Mouse (Mus musculus): ENCODE measurements at regions not wholly inside any gene's neighbourhood (a gene's known extent, or its start where the extent isn't known, plus 50 kb on each side); places are given as distances from the start of the nearest gene placed in this dataset.

- WGBS = 75% methylated on average over 2 of the region's 2 CpGs
- no peak for ATAC-seq (ENCODE audit: low read depth)
- Histone ChIP-seq H3K27ac (ENCODE audit: low read depth, low read length) (no peak overlapping the region), H3K4me1 (ENCODE audit: control insufficient read depth, insufficient read depth, low read length) (no peaks in the 10 kb centered on the region), H3K9ac (replicated peaks; ENCODE audit: low read depth, low read length) (no peak overlapping the region), H3K4me2 (ENCODE audit: low read depth, low read length) (no peak overlapping the region), H3K27me3 (ENCODE audit: control insufficient read depth, insufficient read depth, low read length) (no peaks in the 10 kb centered on the region), H3K4me3 (ENCODE audit: low read depth, low read length) (no peak overlapping the region), H3K9me3 (ENCODE audit: control insufficient read depth, low read length) (no peaks in the 10 kb centered on the region), H3K36me3 (ENCODE audit: control insufficient read depth, insufficient read depth, low read length) (no peaks in the 10 kb centered on the region)
Observed at GRCm38 (mm10) chr12:42369029-42369577, 882.9 kb upstream of the Lrrn3 start.

GRCm38 (mm10) chr12:42338996-42339680 is 852.9 kb upstream of the Lrrn3 start:
- H3K4me2 ChIP-seq (ENCODE audit: low read depth, low read length) = no peak overlapping the region
- H3K36me3 ChIP-seq (ENCODE audit: control insufficient read depth, insufficient read depth, low read length) = no peaks in the 10 kb centered on the region
- H3K27me3 ChIP-seq (ENCODE audit: control insufficient read depth, insufficient read depth, low read length) = no peaks in the 10 kb centered on the region
- H3K27ac ChIP-seq (ENCODE audit: low read depth, low read length) = no peak overlapping the region
- 91% methylated on average over 3 of the region's 3 CpGs for WGBS
- ATAC-seq (ENCODE audit: low read depth) = no peak
- no peaks in the 10 kb centered on the region for H3K4me1 ChIP-seq (ENCODE audit: control insufficient read depth, insufficient read depth, low read length)
- H3K9ac ChIP-seq (replicated peaks; ENCODE audit: low read depth, low read length) = no peak overlapping the region
- H3K4me3 ChIP-seq (ENCODE audit: low read depth, low read length) = no peak overlapping the region
- no peaks in the 10 kb centered on the region for H3K9me3 ChIP-seq (ENCODE audit: control insufficient read depth, low read length)

- Histone ChIP-seq H3K27me3 (ENCODE audit: control insufficient read depth, insufficient read depth, low read length) (no peaks in the 10 kb centered on the region), H3K27ac (ENCODE audit: low read depth, low read length) (no peak overlapping the region), H3K4me2 (ENCODE audit: low read depth, low read length) (no peak overlapping the region), H3K4me3 (ENCODE audit: low read depth, low read length) (no peak overlapping the region), H3K36me3 (ENCODE audit: control insufficient read depth, insufficient read depth, low read length) (no peaks in the 10 kb centered on the region), H3K4me1 (ENCODE audit: control insufficient read depth, insufficient read depth, low read length) (no peaks in the 10 kb centered on the region), H3K9me3 (ENCODE audit: control insufficient read depth, low read length) (no peaks in the 10 kb centered on the region), H3K9ac (replicated peaks; ENCODE audit: low read depth, low read length) (no peak overlapping the region)
- ATAC-seq (ENCODE audit: low read depth) = no peak
- WGBS = 85% methylated on average over 6 of the region's 6 CpGs
Observed at GRCm38 (mm10) chr12:42306429-42306828, 820.2 kb upstream of the Lrrn3 start.

GRCm38 (mm10) chr12:42277241-42278032 is 791.2 kb upstream of the Lrrn3 start:
- WGBS = 87% methylated on average over 9 of the region's 9 CpGs
- Histone ChIP-seq H3K4me1 (ENCODE audit: control insufficient read depth, insufficient read depth, low read length) (no peaks in the 10 kb centered on the region), H3K9me3 (ENCODE audit: control insufficient read depth, low read length) (no peaks in the 10 kb centered on the region), H3K4me3 (ENCODE audit: low read depth, low read length) (no peak overlapping the region), H3K9ac (replicated peaks; ENCODE audit: low read depth, low read length) (no peak overlapping the region), H3K27ac (ENCODE audit: low read depth, low read length) (no peak overlapping the region), H3K27me3 (ENCODE audit: control insufficient read depth, insufficient read depth, low read length) (no peaks in the 10 kb centered on the region), H3K4me2 (ENCODE audit: low read depth, low read length) (no peak overlapping the region), H3K36me3 (ENCODE audit: control insufficient read depth, insufficient read depth, low read length) (no peaks in the 10 kb centered on the region)
- ATAC-seq (ENCODE audit: low read depth) = no peak

GRCm38 (mm10) chr12:42250410-42250809 is 764.2 kb upstream of the Lrrn3 start:
- ATAC-seq (ENCODE audit: low read depth) = no peak
- Histone ChIP-seq H3K9ac (replicated peaks; ENCODE audit: low read depth, low read length) (no peak overlapping the region), H3K4me3 (ENCODE audit: low read depth, low read length) (no peak overlapping the region), H3K27me3 (ENCODE audit: control insufficient read depth, insufficient read depth, low read length) (no peaks in the 10 kb centered on the region), H3K36me3 (ENCODE audit: control insufficient read depth, insufficient read depth, low read length) (no peaks in the 10 kb centered on the region), H3K27ac (ENCODE audit: low read depth, low read length) (no peak overlapping the region), H3K9me3 (ENCODE audit: control insufficient read depth, low read length) (no peaks in the 10 kb centered on the region), H3K4me2 (ENCODE audit: low read depth, low read length) (no peak overlapping the region), H3K4me1 (ENCODE audit: control insufficient read depth, insufficient read depth, low read length) (no peaks in the 10 kb centered on the region)

- no peaks in the 10 kb centered on the region for H3K9me3 ChIP-seq (ENCODE audit: control insufficient read depth, low read length)
- no peak overlapping the region for H3K4me2 ChIP-seq (ENCODE audit: low read depth, low read length)
- H3K4me1 ChIP-seq (ENCODE audit: control insufficient read depth, insufficient read depth, low read length) = no peaks in the 10 kb centered on the region
- no peak overlapping the region for H3K9ac ChIP-seq (replicated peaks; ENCODE audit: low read depth, low read length)
- no peaks in the 10 kb centered on the region for H3K27me3 ChIP-seq (ENCODE audit: control insufficient read depth, insufficient read depth, low read length)
- no peaks in the 10 kb centered on the region for H3K36me3 ChIP-seq (ENCODE audit: control insufficient read depth, insufficient read depth, low read length)
- ATAC-seq (ENCODE audit: low read depth) = no peak
- H3K4me3 ChIP-seq (ENCODE audit: low read depth, low read length) = no peak overlapping the region
- H3K27ac ChIP-seq (ENCODE audit: low read depth, low read length) = no peak overlapping the region
Observed at GRCm38 (mm10) chr12:42229235-42229634, 743.0 kb upstream of the Lrrn3 start.

- no peaks in the 10 kb centered on the region for H3K36me3 ChIP-seq (ENCODE audit: control insufficient read depth, insufficient read depth, low read length)
- no peaks in the 10 kb centered on the region for H3K27me3 ChIP-seq (ENCODE audit: control insufficient read depth, insufficient read depth, low read length)
- H3K4me1 ChIP-seq (ENCODE audit: control insufficient read depth, insufficient read depth, low read length) = no peaks in the 10 kb centered on the region
- H3K9me3 ChIP-seq (ENCODE audit: control insufficient read depth, low read length) = no peaks in the 10 kb centered on the region
- H3K9ac ChIP-seq (replicated peaks; ENCODE audit: low read depth, low read length) = no peak overlapping the region
- no peak overlapping the region for H3K27ac ChIP-seq (ENCODE audit: low read depth, low read length)
- no peak for ATAC-seq (ENCODE audit: low read depth)
- H3K4me3 ChIP-seq (ENCODE audit: low read depth, low read length) = no peak overlapping the region
- no peak overlapping the region for H3K4me2 ChIP-seq (ENCODE audit: low read depth, low read length)
- WGBS = 81% methylated on average over 1 of the region's 1 CpGs
Observed at GRCm38 (mm10) chr12:42181646-42182045, 695.4 kb upstream of the Lrrn3 start.

- no peaks in the 10 kb centered on the region for H3K9me3 ChIP-seq (ENCODE audit: control insufficient read depth, low read length)
- no peak; the same call in 1 of the 2 replicates for ATAC-seq (ENCODE audit: low read depth)
- no peak overlapping the region for H3K4me3 ChIP-seq (ENCODE audit: low read depth, low read length)
- no peak overlapping the region for H3K9ac ChIP-seq (replicated peaks; ENCODE audit: low read depth, low read length)
- no peak overlapping the region for H3K27ac ChIP-seq (ENCODE audit: low read depth, low read length)
- WGBS = 29% methylated on average over 1 of the region's 1 CpGs
- no peaks in the 10 kb centered on the region for H3K36me3 ChIP-seq (ENCODE audit: control insufficient read depth, insufficient read depth, low read length)
- H3K27me3 ChIP-seq (ENCODE audit: control insufficient read depth, insufficient read depth, low read length) = no peaks in the 10 kb centered on the region
- no peaks in the 10 kb centered on the region for H3K4me1 ChIP-seq (ENCODE audit: control insufficient read depth, insufficient read depth, low read length)
- H3K4me2 ChIP-seq (ENCODE audit: low read depth, low read length) = no peak overlapping the region
Observed at GRCm38 (mm10) chr12:42179947-42180669, 693.9 kb upstream of the Lrrn3 start.

GRCm38 (mm10) chr12:42147971-42148370 is 661.7 kb upstream of the Lrrn3 start:
- no peak overlapping the region for H3K4me2 ChIP-seq (ENCODE audit: low read depth, low read length)
- WGBS = 94% methylated on average over 4 of the region's 4 CpGs
- ATAC-seq (ENCODE audit: low read depth) = no peak

More at GRCm38 (mm10) chr12:42147971-42148370, 661.7 kb upstream of the Lrrn3 start:
- Histone ChIP-seq H3K4me3 (ENCODE audit: low read depth, low read length) (no peak overlapping the region), H3K9ac (replicated peaks; ENCODE audit: low read depth, low read length) (no peak overlapping the region), H3K9me3 (ENCODE audit: control insufficient read depth, low read length) (no peaks in the 10 kb centered on the region), H3K27ac (ENCODE audit: low read depth, low read length) (no peak overlapping the region), H3K36me3 (ENCODE audit: control insufficient read depth, insufficient read depth, low read length) (no peaks in the 10 kb centered on the region), H3K27me3 (ENCODE audit: control insufficient read depth, insufficient read depth, low read length) (no peaks in the 10 kb centered on the region), H3K4me1 (ENCODE audit: control insufficient read depth, insufficient read depth, low read length) (no peaks in the 10 kb centered on the region)

All from neural tube, embryonic 14.5 days (tissue).